Mouse (Mus musculus): ENCODE results near the gene Tln1.
A peak's percentile ranks its signal among the peaks of the same experiment; 100 is the strongest.
"Not testable (repeated sequence)": the region's sequence is repeated elsewhere in the genome, so short reads cannot be mapped to it uniquely, and the experiment has no call there.

Tln1 gene

GRCm38 (mm10) chr4:43578376-43579204, 16.1 kb upstream of the Tln1 start, which contains the start of the genes Rgp1 and Gba2:
Gene Rgp1 (plus strand): TSS chr4:43578715.
Gene Gba2 (minus strand): TSS chr4:43578873.
- peak; percentile 95 for DNase-seq

- no peak for DNase-seq
These were observed 14.9 kb upstream of the Tln1 start for GRCm38 (mm10) chr4:43577237-43577881.

GRCm38 (mm10) chr4:43575356-43575755, 12.9 kb upstream of the Tln1 start:
- no peak for DNase-seq

GRCm38 (mm10) chr4:43573561-43573960, 11.1 kb upstream of the Tln1 start:
- no peak for DNase-seq

GRCm38 (mm10) chr4:43571395-43572045, 9.0 kb upstream of the Tln1 start:
- DNase-seq: no peak

GRCm38 (mm10) chr4:43567140-43567539, 4.6 kb upstream of the Tln1 start:
- DNase-seq: no peak

GRCm38 (mm10) chr4:43564231-43564630, 1.7 kb upstream of the Tln1 start:
- DNase-seq: no peak

- DNase-seq: no peak
These were observed 1.0 kb upstream of the Tln1 start for GRCm38 (mm10) chr4:43563601-43563875.

- DNase-seq: peak; percentile 23
These were observed 494 bp upstream of the Tln1 start for GRCm38 (mm10) chr4:43562769-43563600.

GRCm38 (mm10) chr4:43561436-43561996, 975 bp downstream of the Tln1 start:
- no peak for DNase-seq

GRCm38 (mm10) chr4:43560976-43561375, 1.5 kb downstream of the Tln1 start:
- DNase-seq: peak; percentile 15

- peak; percentile 50 for DNase-seq
These were observed 2.3 kb downstream of the Tln1 start for GRCm38 (mm10) chr4:43560243-43560611.

- peak; percentile 20 for DNase-seq
These were observed 2.8 kb downstream of the Tln1 start for GRCm38 (mm10) chr4:43559519-43560242.

GRCm38 (mm10) chr4:43558631-43559356, 3.7 kb downstream of the Tln1 start:
- peak; percentile 77 for DNase-seq

GRCm38 (mm10) chr4:43558028-43558630, 4.4 kb downstream of the Tln1 start:
- DNase-seq: no peak

- DNase-seq: no peak
These were observed 6.6 kb downstream of the Tln1 start for GRCm38 (mm10) chr4:43555926-43556325.

- no peak for DNase-seq
These were observed 8.6 kb downstream of the Tln1 start for GRCm38 (mm10) chr4:43553891-43554290.

GRCm38 (mm10) chr4:43552437-43552836, 10.1 kb downstream of the Tln1 start:
- no peak for DNase-seq

- DNase-seq: not testable (repeated sequence)
These were observed 10.6 kb downstream of the Tln1 start for GRCm38 (mm10) chr4:43551854-43552253.

GRCm38 (mm10) chr4:43549055-43549454, 13.4 kb downstream of the Tln1 start:
- DNase-seq: no peak

- no peak for DNase-seq
These were observed 15.3 kb downstream of the Tln1 start for GRCm38 (mm10) chr4:43547160-43547559.
